Mouse (Mus musculus) ES-E14 (cell line): ENCODE data around the gene Capn2. TPM values are rescaled to one million over a fixed set of nuclear protein-coding genes. Genes with fewer than 3 reads are reported as not detected.

Experiments used
- DNase-seq: peaks from one replicate; pipeline ENCODE4 v3.0.0-alpha.2; 2013; ENCODE audit warnings: low read depth, low spot score
- H3K27ac ChIP-seq: 2 replicates; pipeline ENCODE4 v1.5.1; 2012; ENCODE audit warnings: low read depth, mild to moderate bottlenecking, low read length, moderate library complexity, mixed read lengths; ENCODE audit not compliant: poor library complexity, insufficient read depth, severe bottlenecking
- H3K36me3 ChIP-seq: 2 replicates; pipeline ENCODE4 v1.6.1; 2012; ENCODE audit warnings: mild to moderate bottlenecking, low read length, moderate library complexity, mixed read lengths; ENCODE audit not compliant: control insufficient read depth, poor library complexity, insufficient read depth, severe bottlenecking
- H3K4me1 ChIP-seq, 2 experiments: fragments of 150-350 bp in 1 of 2; sonication (generic) in 1 of 2; 2 replicates each; pipeline ENCODE4 v1.6.1; 2012; ENCODE audit warnings: low read length in 2 of 2, mild to moderate bottlenecking in 1 of 2, mixed read lengths in 1 of 2; ENCODE audit not compliant: control insufficient read depth in 2 of 2, insufficient read depth in 2 of 2, poor library complexity in 1 of 2
- H3K4me3 ChIP-seq, 2 experiments: fragments of 150-350 bp in 1 of 2; sonication (generic) in 1 of 2; 2 replicates each; pipeline ENCODE4 v1.5.1; 2012; ENCODE audit warnings: low read length in 2 of 2, low read depth in 1 of 2, mild to moderate bottlenecking in 1 of 2, mixed read lengths in 1 of 2; ENCODE audit not compliant: insufficient read depth in 1 of 2, poor library complexity in 1 of 2, severe bottlenecking in 1 of 2
- H3K9ac ChIP-seq: 2 replicates; pipeline ENCODE4 v1.6.1; 2012; ENCODE audit warnings: low read depth, mild to moderate bottlenecking, low read length, mixed read lengths; ENCODE audit not compliant: poor library complexity, insufficient read depth, severe bottlenecking
- H3K9me3 ChIP-seq: fragments of 150-350 bp; sonication (generic); 2 replicates; pipeline ENCODE4 v1.6.1; 2012; ENCODE audit warnings: low read depth, mild to moderate bottlenecking, low read length; ENCODE audit not compliant: control insufficient read depth, insufficient read depth
- CHD2 ChIP-seq: IDR thresholded peaks from 2 replicates; pipeline ENCODE4 v1.6.1; 2014; ENCODE audit warnings: mild to moderate bottlenecking, low read depth, low read length, inconsistent platforms
- HCFC1 ChIP-seq: IDR thresholded peaks from 2 replicates; pipeline ENCODE4 v1.6.1; 2012; ENCODE audit warnings: low read length, inconsistent platforms, borderline replicate concordance; ENCODE audit not compliant: insufficient read depth
- MAFK ChIP-seq: IDR thresholded peaks from 2 replicates; pipeline ENCODE4 v1.6.1; 2014; ENCODE audit warnings: mild to moderate bottlenecking, low read depth, low read length, inconsistent platforms; ENCODE audit not compliant: insufficient read depth
- ZC3H11A ChIP-seq: IDR thresholded peaks from 2 replicates; pipeline ENCODE4 v1.6.1; 2012; ENCODE audit warnings: low read depth, mild to moderate bottlenecking, inconsistent platforms, low read length, borderline replicate concordance
- ZNF384 ChIP-seq: IDR thresholded peaks from 2 replicates; pipeline ENCODE4 v1.6.1; 2012; ENCODE audit warnings: low read depth, low read length, inconsistent platforms
- in situ Hi-C, 2 experiments: fragments of 600-800 bp; cut with MboI; formaldehyde crosslinking; loops; one replicate each; pipeline ENCODE4 v1.15.1; 2025; ENCODE audit warnings: low sequenced_read_pairs in 2 of 2, inconsistent platforms in 1 of 2; ENCODE audit not compliant: unreplicated experiment in 2 of 2
- total RNA-seq: library from RNA; depleted of rRNA; stranded (reverse); fragments of 300-350 nt; gene quantifications from 2 replicates; pipeline ENCODE4 v1.2.3, GENCODE M21; 2012

Capn2 gene
- total RNA-seq, 1 experiment = 72.3 TPM

DNA sequence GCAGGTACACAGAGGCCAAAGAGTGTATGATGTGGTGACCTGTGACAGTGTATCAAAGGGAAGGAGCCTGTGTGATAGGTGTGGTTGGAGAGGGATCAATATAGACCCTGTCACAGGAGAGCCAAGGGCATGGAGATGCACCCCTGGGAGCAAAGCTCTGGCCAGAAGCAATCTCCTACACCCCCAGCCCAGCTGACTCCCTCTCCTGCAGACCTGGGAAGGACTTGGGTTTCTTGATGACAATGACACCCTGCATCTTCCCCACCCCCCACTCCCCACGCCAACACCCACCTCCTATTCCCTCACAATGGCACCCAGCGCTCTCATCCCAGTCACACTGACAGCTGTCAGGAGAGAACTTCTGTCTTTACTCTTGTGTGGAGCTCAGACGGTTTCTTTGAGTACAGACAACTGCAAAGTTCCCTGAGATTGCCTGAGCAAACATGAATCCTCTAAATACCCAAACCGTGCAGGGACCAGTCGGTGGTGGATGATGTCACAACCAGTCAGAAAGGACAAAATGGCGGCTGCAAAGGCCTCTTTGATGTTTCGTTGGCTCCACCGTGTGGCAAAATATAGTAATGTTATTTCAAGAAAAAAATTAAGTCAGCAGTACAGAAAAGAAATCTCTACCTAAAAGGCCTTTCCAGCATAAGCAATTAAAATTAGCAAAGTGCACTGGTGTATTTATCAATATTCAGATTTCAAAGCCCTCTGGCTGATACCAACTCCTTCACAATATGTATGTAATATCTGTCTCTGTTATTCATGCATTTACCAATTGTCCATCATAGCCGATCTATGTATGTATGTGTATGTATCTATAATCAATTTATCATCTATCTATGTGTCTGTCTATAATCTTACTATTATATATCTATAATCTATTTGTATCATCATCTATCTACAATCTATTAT lies 21.9 kb upstream of the Capn2 start:
- Histone ChIP-seq H3K27ac (no peak overlapping the region), H3K4me3 (peak overlapping the region; percentile 17 to 56; a peak in 3 of 4 replicates), H3K9ac (peak overlapping the region; percentile 74; the same call in 1 of the 2 replicates), H3K9me3 (no peaks in the 10 kb centered on the region), H3K36me3 (no peaks in the 10 kb centered on the region), H3K4me1 (peaks cover 0 to 2% of the 10 kb centered on the region in 2 experiments; a peak in 1 of 4 replicates)
- TF ChIP-seq ZC3H11A (peak; percentile 92), HCFC1 (no peak), CHD2 (no peak), ZNF384 (peak; percentile 77)
- in situ Hi-C loops = loop anchor here in 1 of 2 experiments (5.0 to 10.0 kb wide), 2 partner anchors 154 to 387 kb away; no protein-coding TSS in a partner anchor
- DNase-seq = peak; percentile 74

GRCm38 (mm10) chr1:182535080-182535481 lies 17.7 kb upstream of the Capn2 start:
- Histone ChIP-seq H3K4me1 (peaks cover 0 to 2% of the 10 kb centered on the region in 2 experiments; a peak in 1 of 4 replicates), H3K9me3 (no peaks in the 10 kb centered on the region), H3K9ac (no peak overlapping the region), H3K36me3 (no peaks in the 10 kb centered on the region), H3K27ac (no peak overlapping the region), H3K4me3 (no peak overlapping the region)
- no peak for DNase-seq
- in situ Hi-C loops = loop anchor here in 1 of 2 experiments (5.0 to 10.0 kb wide), 2 partner anchors 150 to 383 kb away; no protein-coding TSS in a partner anchor
- no peak for TF ChIP-seq ZC3H11A
- no peak for TF ChIP-seq HCFC1
- no peak for TF ChIP-seq ZNF384
- TF ChIP-seq CHD2 = no peak
- TF ChIP-seq MAFK = no peak

DNA sequence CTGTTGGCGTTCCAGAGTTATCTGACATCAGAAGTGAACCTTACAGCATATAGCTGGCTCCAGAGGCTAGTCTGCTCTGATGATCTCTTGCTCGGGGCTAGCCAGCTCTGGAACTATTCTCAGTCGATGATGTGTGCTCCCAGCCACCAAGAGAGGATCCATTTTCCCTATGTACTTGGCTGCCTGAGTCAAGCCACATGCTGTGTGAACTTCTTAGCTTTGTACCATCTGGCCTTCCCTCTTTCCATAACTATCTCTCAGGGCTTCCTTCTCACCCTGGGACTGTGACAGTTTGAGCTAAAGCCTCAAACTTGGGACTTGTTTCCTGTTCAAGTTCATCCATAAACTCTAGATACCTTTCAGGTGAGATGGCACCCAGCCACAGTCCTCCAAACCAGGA lies 16.2 kb upstream of the Capn2 start:
- H3K4me1 ChIP-seq = peaks cover 0 to 2% of the 10 kb centered on the region in 2 experiments; a peak in 1 of 4 replicates
- TF ChIP-seq MAFK (no peak), ZC3H11A (no peak), ZNF384 (no peak), CHD2 (no peak), HCFC1 (no peak)
- no peak overlapping the region for H3K9ac ChIP-seq
- H3K27ac ChIP-seq = no peak overlapping the region
- no peak for DNase-seq
- no peak overlapping the region for H3K4me3 ChIP-seq
- in situ Hi-C loops = loop anchor here in 1 of 2 experiments (10.0 kb wide), 1 partner anchor 149 kb away; no protein-coding TSS in a partner anchor
- H3K36me3 ChIP-seq = no peaks in the 10 kb centered on the region
- H3K9me3 ChIP-seq = no peaks in the 10 kb centered on the region

DNA sequence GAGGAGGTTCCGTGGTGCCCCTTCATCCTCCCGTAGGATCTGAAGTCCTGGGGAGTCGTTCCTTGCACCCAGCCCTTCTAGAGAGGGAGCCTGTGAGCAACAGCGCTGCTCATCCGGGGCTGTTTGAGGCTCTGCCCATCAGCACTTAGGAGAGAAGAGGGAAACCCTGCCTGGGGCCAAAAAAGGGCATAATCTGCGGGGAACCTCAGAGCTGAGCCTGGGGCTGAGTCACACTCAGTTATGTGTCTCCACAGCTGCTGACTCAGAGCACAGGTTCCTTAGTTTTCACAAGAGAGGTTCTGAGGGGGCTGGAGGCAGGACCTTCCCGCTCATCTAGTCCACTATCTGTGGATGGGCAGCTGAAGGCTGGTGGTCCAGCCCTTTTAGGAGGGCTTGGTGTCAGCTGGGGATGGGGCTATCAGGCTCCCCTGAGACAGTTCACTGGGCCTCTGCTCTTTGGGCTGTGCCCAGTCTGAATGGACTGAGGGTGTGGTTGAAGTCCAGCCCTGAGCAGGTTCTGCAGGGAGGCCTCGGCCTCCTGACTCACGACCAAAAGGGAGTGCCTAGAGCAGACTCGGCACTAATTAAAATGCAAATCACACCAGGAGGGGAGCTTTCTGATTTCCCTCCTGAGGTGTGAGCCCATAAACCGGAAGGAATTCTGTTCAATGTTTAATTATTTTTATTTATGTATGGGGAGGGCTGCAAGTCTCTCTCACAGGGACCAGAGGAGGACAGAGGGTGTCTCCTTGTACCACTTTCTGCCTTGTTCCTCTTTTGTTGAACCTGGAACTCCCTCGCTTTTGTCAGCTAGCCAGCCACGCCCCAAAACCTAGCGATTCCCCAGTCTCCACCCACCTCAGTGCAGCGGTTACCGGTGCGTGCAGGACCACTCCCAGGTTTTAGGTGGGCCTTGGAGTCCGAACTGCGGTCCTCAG lies 10.8 kb upstream of the Capn2 start:
- H3K27ac ChIP-seq = no peak overlapping the region
- H3K4me3 ChIP-seq = peak overlapping the region in 1 of 2 experiments; percentile 10; a peak in 3 of 4 replicates
- DNase-seq = no peak
- H3K4me1 ChIP-seq = peaks cover 0 to 13% of the 10 kb centered on the region in 2 experiments; a peak in 3 of 4 replicates
- no peak overlapping the region for H3K9ac ChIP-seq
- TF ChIP-seq ZC3H11A (no peak), MAFK (0 out of 2 replicates have a peak, but pooled peaks have one; percentile 53)
- H3K9me3 ChIP-seq = no peaks in the 10 kb centered on the region
- H3K36me3 ChIP-seq = no peaks in the 10 kb centered on the region
- in situ Hi-C loops = loop anchor here in 1 of 2 experiments (10.0 kb wide), 1 partner anchor 373 kb away; no protein-coding TSS in a partner anchor
